Comparison of ENCODE assay signal across 21 mouse cellular contexts in genomic region chr1:180799253-180799652, GRCm38 (mm10).
"Had no signal": no experiment of that assay in that cellular context is flagged by ENCODE, and none has a peak within 500 bp of the region (broad histone marks: within the 10 kb centered on the region; RNA-seq: fewer than 3 reads in every experiment).

No protein-coding gene starts in this region.

- H3K27me3 ChIP-seq: kidney, embryonic 15.5 days; limb, embryonic 12.5 days; limb, embryonic 15.5 days; midbrain, embryonic 13.5 days had no signal

- H3K27ac ChIP-seq: kidney, embryonic 15.5 days; limb, embryonic 12.5 days; limb, embryonic 15.5 days; liver, embryonic 14.5 days; macrophage; midbrain, embryonic 13.5 days; stomach, postnatal 0 days had no signal

- DNase-seq: kidney, adult 11 months; kidney, adult 8-10 months; kidney, postnatal 10 days; kidney, postnatal 4 days; left cerebral cortex, postnatal 4 days; liver, postnatal 0 days; lung, embryonic 14.5 days; right cerebral cortex, postnatal 14 days; right cerebral cortex, postnatal 4 days; thymus, adult 2 months; thymus, postnatal 14 days; thymus, postnatal 4 days had no signal

- H3K4me3 ChIP-seq: kidney, embryonic 15.5 days; limb, embryonic 12.5 days; limb, embryonic 15.5 days; midbrain, embryonic 13.5 days had no signal

- H3K9ac ChIP-seq: kidney, embryonic 15.5 days; limb, embryonic 12.5 days; limb, embryonic 15.5 days; liver, embryonic 14.5 days; liver, postnatal 0 days; lung, embryonic 14.5 days; midbrain, embryonic 13.5 days had no signal

- H3K4me2 ChIP-seq: kidney, embryonic 15.5 days; limb, embryonic 12.5 days; limb, embryonic 15.5 days; liver, embryonic 11.5 days; lung, embryonic 14.5 days; midbrain, embryonic 13.5 days had no signal

- H3K9me3 ChIP-seq: kidney, embryonic 15.5 days; limb, embryonic 12.5 days; limb, embryonic 15.5 days; midbrain, embryonic 13.5 days had no signal

- ATAC-seq: liver, postnatal 0 days; lung, postnatal 0 days; midbrain, embryonic 13.5 days had no signal
